10 mouse cellular contexts compared by ENCODE assay signal in genomic region chr1:105660015-105660414, GRCm38 (mm10). TPM values are rescaled to one million over a fixed set of nuclear protein-coding genes. Genes with fewer than 3 reads are reported as not detected.
DNase-seq lines count a peak whose midpoint lies in the region; TF ChIP-seq lines count a peak whose summit lies in the region.
"Had no signal": no experiment of that assay in that cellular context is flagged by ENCODE, and none has a peak within 500 bp of the region (broad histone marks: within the 10 kb centered on the region; RNA-seq: fewer than 3 reads in every experiment).

No protein-coding gene starts in this region.

- no peaks in the 10 kb centered on the region for H3K9me3 ChIP-seq in MEL (replicated peaks; ENCODE audit: insufficient read depth, low read length)
- H3K9me3 ChIP-seq: heart, embryonic 15.5 days; midbrain, embryonic 12.5 days had no signal

- intact Hi-C loops in left cerebral cortex, postnatal 14 days (cut with DNase I): loop anchor here (5.0 kb wide), 2 partner anchors 52 to 332 kb away; partner anchors contain the start of gene Zcchc2

- peak overlapping the region in 1 of 2 experiments; percentile 32; a peak in 1 of 4 replicates for H3K4me3 ChIP-seq in MEL (ENCODE audit: control insufficient read depth in 1 of 2, insufficient read depth in 1 of 2, low read depth in 2 of 2, low read length in 2 of 2)
- H3K4me3 ChIP-seq: heart, embryonic 15.5 days; midbrain, embryonic 12.5 days had no signal

- peaks cover 20% of the 10 kb centered on the region for H3K79me2 ChIP-seq in MEL (ENCODE audit: control insufficient read depth, insufficient read depth, low read length, poor library complexity)

- H3K27me3 ChIP-seq in MEL (ENCODE audit: control insufficient read depth in 1 of 2, insufficient read depth in 2 of 2, low read length in 2 of 2): no peaks in the 10 kb centered on the region
- H3K27me3 ChIP-seq: heart, embryonic 15.5 days; midbrain, embryonic 12.5 days had no signal

- peak; percentile 62 for DNase-seq in embryo, embryonic 10 days (ENCODE audit: low spot score)
- no peak for DNase-seq in embryo, embryonic 9.5 days (ENCODE audit: extremely low spot score)
- DNase-seq in left cerebral cortex, postnatal 14 days (ENCODE audit: low spot score in 2 of 2): peak; percentile 69 to 74
- DNase-seq in left cerebral cortex, adult 8-10 months (ENCODE audit: low spot score in 2 of 2): no peak
- DNase-seq in MEL (ENCODE audit: low read depth, low spot score): peak; percentile 85
- DNase-seq in forelimb bud, embryonic 11.5 days (ENCODE audit: low read depth, low spot score): peak; percentile 63
- peak; percentile 33 to 37 for DNase-seq in natural killer cell, adult 2 months (ENCODE audit: low spot score in 2 of 2)
- DNase-seq in neural tube, embryonic 10.5 days (ENCODE audit: extremely low spot score, low spot score): no peak

- H3K4me1 ChIP-seq in MEL (ENCODE audit: control insufficient read depth in 1 of 2, insufficient read depth in 2 of 2, low read length in 2 of 2): peaks cover 0 to 7% of the 10 kb centered on the region in 2 experiments; a peak in 2 of 4 replicates

- no peak for TF ChIP-seq POLR2A in MEL (IDR thresholded peaks at IDR 0.05; ENCODE audit: control insufficient read depth in 1 of 2, insufficient read depth in 1 of 2, low read depth in 1 of 2, low read length in 2 of 2, poor library complexity in 1 of 2)

- TF ChIP-seq CTCF in MEL (IDR thresholded peaks at IDR 0.05 in 2 of 3, conservative IDR thresholded peaks at IDR 0.05 in 1 of 3; ENCODE audit: control insufficient read depth in 1 of 3, insufficient read depth in 1 of 3, low read depth in 2 of 3, low read length in 3 of 3, poor library complexity in 1 of 3, severe bottlenecking in 1 of 3): peak in 2 of 3 experiments; percentile 74 to 91; a peak in 4 of 6 replicates

- H3K9ac ChIP-seq in MEL (ENCODE audit: control insufficient read depth, low read depth, low read length, poor library complexity, severe bottlenecking): no peak overlapping the region
- H3K9ac ChIP-seq: heart, embryonic 15.5 days; midbrain, embryonic 12.5 days had no signal

- peak; percentile 85 for TF ChIP-seq RAD21 in MEL (IDR thresholded peaks at IDR 0.05; ENCODE audit: low read depth, low read length)

- H3K36me3 ChIP-seq in MEL (ENCODE audit: control insufficient read depth in 1 of 2, insufficient read depth in 2 of 2, low read length in 2 of 2): peaks cover 6 to 24% of the 10 kb centered on the region in 2 experiments
- H3K36me3 ChIP-seq: midbrain, embryonic 12.5 days had no signal

- no peak overlapping the region for H3K27ac ChIP-seq in MEL (ENCODE audit: control insufficient read depth, low read depth, low read length)
- H3K27ac ChIP-seq: heart, embryonic 15.5 days; midbrain, embryonic 12.5 days had no signal

- TF ChIP-seq EP300 in MEL (IDR thresholded peaks at IDR 0.05; ENCODE audit: low read depth in 1 of 2, low read length in 2 of 2): no peak; a peak in 1 of 4 replicates

TF ChIP-seq in MEL, 35 proteins besides CTCF, POLR2A, EP300 and RAD21:
- TF ChIP-seq MYC (IDR thresholded peaks at IDR 0.05; ENCODE audit: low read depth, low read length) (0 out of 2 replicates have a peak, but pooled peaks have one; percentile 19), GATA1 (IDR thresholded peaks at IDR 0.05; ENCODE audit: low read depth, low read length) (0 out of 2 replicates have a peak, but pooled peaks have one; percentile 41), USF2 (IDR thresholded peaks at IDR 0.05; ENCODE audit: borderline replicate concordance in 1 of 2, insufficient read depth in 1 of 2, low read depth in 1 of 2, low read length in 2 of 2) (no peak), UBTF (IDR thresholded peaks at IDR 0.05; ENCODE audit: borderline replicate concordance, insufficient read depth, low read depth, low read length) (no peak), SIN3A (IDR thresholded peaks at IDR 0.05; ENCODE audit: low read length) (0 out of 2 replicates have a peak, but pooled peaks have one; percentile 54), ZC3H11A (IDR thresholded peaks at IDR 0.05; ENCODE audit: low read depth, low read length) (peak; percentile 67), SMC3 (IDR thresholded peaks at IDR 0.05; ENCODE audit: low read depth, low read length) (peak; percentile 81)
TF ChIP-seq in MEL: peak in this region for 5.

RNA-seq across cellular contexts. Expression of gene Pign, which starts 3.5 kb away (rescaled TPM):
- 10 to 100 TPM; 14.0 to 15.6 TPM for total RNA-seq in left cerebral cortex, postnatal 14 days (2021)
- total RNA-seq in left cerebral cortex, adult 8-10 months (2022): 10 to 100 TPM; 19.3 to 24.3 (median 20.0) TPM
- total RNA-seq in MEL (2012; rRNA removed): 36.1 and 38.8 TPM in 2 replicates
- polyA plus RNA-seq in MEL (2012; ENCODE audit: insufficient read depth in 1 of 2, insufficient read length in 2 of 2, low read depth in 1 of 2, low replicate concordance in 2 of 2, missing spikeins in 1 of 2): 10 to 100 TPM; 27.1 to 59.0 TPM

RNA-seq across cellular contexts. Expression of gene Relch, which starts 3.6 kb away (rescaled TPM):
- total RNA-seq in left cerebral cortex, postnatal 14 days (2021): 100 to 1,000 TPM; 102 to 103 TPM
- total RNA-seq in left cerebral cortex, adult 8-10 months (2022): 10 to 100 TPM; 78.3 to 88.5 (median 84.1) TPM
- total RNA-seq in MEL (2012; rRNA removed): 29.2 and 31.4 TPM in 2 replicates
- polyA plus RNA-seq in MEL (2012; ENCODE audit: insufficient read depth in 1 of 2, insufficient read length in 2 of 2, low read depth in 1 of 2, low replicate concordance in 2 of 2, missing spikeins in 1 of 2): 10 to 100 TPM; 39.0 to 41.9 TPM

Comparison
In these comparisons a context has a peak if more than half of its experiments do, and no peak if none do; other contexts are left out.
1. DNase-seq: peak in embryo, embryonic 10 days (single experiment), left cerebral cortex, postnatal 14 days (2 of 2), MEL (single experiment), forelimb bud, embryonic 11.5 days (single experiment) and natural killer cell, adult 2 months (2 of 2); none in embryo, embryonic 9.5 days (single experiment), left cerebral cortex, adult 8-10 months (0 of 2) and neural tube, embryonic 10.5 days (single experiment).